Mouse (Mus musculus) erythroblast, embryonic 14.5 days (primary cell): ENCODE results near the gene Gm5460. TPM values are rescaled to one million over a fixed set of nuclear protein-coding genes. Genes with fewer than 3 reads are reported as not detected.

Experiments
- H3K27me3 ChIP-seq: 2 replicates; pipeline ENCODE4 v1.6.1; 2012; ENCODE audit warnings: inconsistent platforms; ENCODE audit not compliant: control insufficient read depth
- H3K36me3 ChIP-seq: 2 replicates; pipeline ENCODE4 v1.6.1; 2012; ENCODE audit warnings: mild to moderate bottlenecking, inconsistent platforms; ENCODE audit not compliant: control insufficient read depth
- H3K4me1 ChIP-seq: 2 replicates; pipeline ENCODE4 v1.6.1; 2012; ENCODE audit warnings: inconsistent platforms; ENCODE audit not compliant: control insufficient read depth
- H3K4me3 ChIP-seq: replicated peaks from 2 replicates; pipeline ENCODE3; 2012; ENCODE audit warnings: moderate library complexity, mild to moderate bottlenecking, inconsistent platforms
- H3K9me3 ChIP-seq: 2 replicates; pipeline ENCODE4 v1.6.1; 2012; ENCODE audit warnings: low read length, inconsistent platforms, mixed read lengths; ENCODE audit not compliant: control insufficient read depth
- GATA1 ChIP-seq: IDR thresholded peaks from 2 replicates; pipeline ENCODE4 v1.6.1; 2012; ENCODE audit warnings: low read length, inconsistent platforms, mixed read lengths
- TAL1 ChIP-seq: IDR thresholded peaks from 3 replicates; pipeline ENCODE4 v1.6.1; 2012; ENCODE audit warnings: low read length, inconsistent platforms, mixed read lengths
- polyA plus RNA-seq: library from polyadenylated mRNA; stranded (reverse); fragments of >175 nt; gene quantifications from 2 replicates; pipeline ENCODE4 v1.2.3, GENCODE M21; 2012

Gm5460 gene
- not detected in 2 replicates for polyA plus RNA-seq

DNA sequence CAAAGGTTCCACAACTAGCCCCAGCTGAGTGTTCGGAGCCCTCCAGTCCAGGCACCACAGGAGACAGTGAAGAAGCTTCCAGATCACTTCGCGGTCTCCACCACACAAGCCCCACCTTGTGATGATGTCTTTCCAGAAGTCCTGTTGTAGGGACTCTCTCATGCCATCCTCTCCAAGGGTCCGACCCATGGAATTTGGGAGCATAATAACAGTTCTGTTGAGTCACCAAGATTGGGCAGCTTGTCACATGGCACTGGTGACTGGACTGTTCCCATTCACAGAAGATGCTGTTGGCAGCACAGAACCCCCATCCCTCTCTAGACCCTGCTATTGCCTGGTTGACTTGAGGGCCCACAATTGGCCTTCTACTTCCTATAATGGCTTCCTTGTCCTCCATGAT lies at the start of gene Gm5460:
Gene Gm5460, plus strand, starts transcription at position 378 of the 400 bp plus-strand sequence.
- TF ChIP-seq TAL1 (no peak), GATA1 (no peak)
- Histone ChIP-seq H3K4me3 (no peak within 1 kb of the TSS), H3K9me3 (no peaks in the 10 kb centered on the region; the same call in 1 of the 2 replicates), H3K36me3 (no peaks in the 10 kb centered on the region), H3K4me1 (no peaks in the 10 kb centered on the region), H3K27me3 (no peaks in the 10 kb centered on the region)

DNA sequence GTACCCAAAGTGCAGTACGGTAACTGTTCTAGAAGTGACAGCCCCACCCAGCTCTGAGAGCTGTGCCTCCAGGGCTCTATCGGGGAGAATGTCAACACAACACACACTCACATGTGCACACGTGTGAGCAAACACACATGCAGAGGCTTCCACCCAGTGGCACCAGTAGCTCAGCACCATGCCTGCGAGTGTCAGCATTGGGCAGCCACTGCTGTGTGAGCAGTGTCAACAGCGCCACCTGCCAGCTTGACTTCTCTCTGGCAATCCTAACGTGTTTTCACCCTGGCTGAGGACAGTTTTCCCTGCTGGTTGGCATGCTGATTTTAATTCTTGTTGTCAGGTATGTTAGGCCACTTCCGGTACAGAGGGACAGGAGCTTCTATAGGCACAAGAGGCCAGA lies 43.9 kb upstream of the Gm5460 start:
- Histone ChIP-seq H3K36me3 (no peaks in the 10 kb centered on the region), H3K27me3 (peaks cover under 1% of the 10 kb centered on the region; the same call in 1 of the 2 replicates), H3K4me1 (no peaks in the 10 kb centered on the region), H3K4me3 (no peak overlapping the region), H3K9me3 (no peaks in the 10 kb centered on the region)
- TF ChIP-seq TAL1 (no peak), GATA1 (no peak)

DNA sequence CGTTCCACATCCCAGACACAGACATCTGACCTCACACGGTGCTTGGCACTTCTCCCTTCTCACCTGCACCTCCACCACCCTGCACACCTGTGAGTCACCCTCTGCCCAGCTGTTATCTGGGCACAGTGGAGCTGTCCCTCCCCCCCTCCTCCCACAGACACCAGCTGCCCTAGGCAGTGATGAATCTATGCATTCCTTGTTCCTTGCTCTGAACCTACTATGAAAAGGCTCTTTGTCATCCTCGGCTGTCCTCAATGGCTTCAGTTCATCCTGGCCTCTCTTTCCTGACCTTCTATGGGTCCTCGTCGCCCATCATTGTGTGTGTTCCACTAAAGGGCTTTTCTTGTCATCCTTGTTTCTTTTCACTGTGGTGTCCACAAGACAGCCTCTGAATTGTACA lies 41.8 kb upstream of the Gm5460 start:
- Histone ChIP-seq H3K4me1 (no peaks in the 10 kb centered on the region), H3K4me3 (no peak overlapping the region), H3K36me3 (no peaks in the 10 kb centered on the region), H3K9me3 (no peaks in the 10 kb centered on the region), H3K27me3 (peaks cover 12% of the 10 kb centered on the region)
- no peak for TF ChIP-seq TAL1
- no peak for TF ChIP-seq GATA1

GRCm38 (mm10) chr14:33977748-33978147 lies 38.8 kb upstream of the Gm5460 start:
- no peaks in the 10 kb centered on the region for H3K4me1 ChIP-seq
- no peaks in the 10 kb centered on the region for H3K36me3 ChIP-seq
- H3K9me3 ChIP-seq: no peaks in the 10 kb centered on the region
- H3K27me3 ChIP-seq: peaks cover 12% of the 10 kb centered on the region
- TF ChIP-seq GATA1 (no peak), TAL1 (no peak)
- no peak overlapping the region for H3K4me3 ChIP-seq

DNA sequence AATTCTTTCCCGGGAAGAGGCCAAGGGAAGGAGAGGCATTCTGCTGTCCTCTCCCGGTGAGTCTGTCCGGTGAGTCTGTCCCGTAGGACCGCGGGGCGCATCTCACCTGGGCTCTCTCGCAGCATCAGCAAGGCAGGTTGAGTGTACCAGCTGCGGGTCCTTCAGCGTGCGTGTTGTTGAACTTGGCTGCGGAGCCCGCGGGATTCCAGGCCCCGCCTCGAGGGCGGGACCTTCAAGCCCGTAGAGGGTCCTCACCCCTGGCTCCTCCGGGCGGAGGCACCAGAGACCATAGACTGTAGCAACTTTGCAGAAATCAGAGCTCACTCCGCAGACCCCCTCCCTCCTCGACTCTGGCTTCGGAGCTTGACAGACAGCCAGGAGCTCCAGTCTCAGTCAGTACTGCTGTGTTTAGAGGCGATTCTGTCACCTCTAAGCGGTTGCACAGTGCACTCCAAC lies 37.9 kb upstream of the Gm5460 start, which contains the start of gene Zfp488:
Gene Zfp488, minus strand, starts transcription at position 161 of the 456 bp plus-strand sequence.
- Histone ChIP-seq H3K27me3 (peaks cover 12% of the 10 kb centered on the region), H3K4me1 (no peaks in the 10 kb centered on the region), H3K9me3 (no peaks in the 10 kb centered on the region), H3K36me3 (no peaks in the 10 kb centered on the region), H3K4me3 (no peak within 1 kb of the TSS)
- TF ChIP-seq TAL1: no peak
- no peak for TF ChIP-seq GATA1

- TF ChIP-seq TAL1: no peak
- TF ChIP-seq GATA1: no peak
- no peaks in the 10 kb centered on the region for H3K4me1 ChIP-seq
- no peaks in the 10 kb centered on the region for H3K9me3 ChIP-seq
- H3K4me3 ChIP-seq: no peak overlapping the region
- no peaks in the 10 kb centered on the region for H3K27me3 ChIP-seq
- H3K36me3 ChIP-seq: no peaks in the 10 kb centered on the region
Observed at GRCm38 (mm10) chr14:33989201-33989600, 27.4 kb upstream of the Gm5460 start.

DNA sequence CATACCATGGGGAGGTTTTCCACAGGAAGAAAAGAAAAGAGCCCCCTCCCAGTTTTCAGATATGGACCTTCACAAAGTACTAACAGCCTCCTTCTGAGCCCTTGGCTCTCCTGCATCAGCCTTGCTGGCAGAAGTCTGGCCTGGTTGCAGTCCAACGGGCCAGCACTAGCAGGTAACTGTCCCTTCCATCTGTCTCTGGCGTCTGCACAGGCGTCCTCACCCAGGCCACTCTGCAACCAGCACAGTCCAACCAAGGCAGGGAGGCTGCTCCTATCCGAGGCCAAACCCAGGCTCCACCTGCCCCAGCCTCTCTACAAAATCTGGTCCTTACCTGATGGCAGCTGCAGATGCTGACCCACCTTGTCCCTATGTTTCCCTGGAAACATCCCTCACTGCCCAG lies 24.6 kb upstream of the Gm5460 start:
- Histone ChIP-seq H3K36me3 (no peaks in the 10 kb centered on the region), H3K4me1 (no peaks in the 10 kb centered on the region), H3K27me3 (no peaks in the 10 kb centered on the region), H3K4me3 (no peak overlapping the region), H3K9me3 (no peaks in the 10 kb centered on the region)
- TF ChIP-seq TAL1: no peak
- no peak for TF ChIP-seq GATA1

DNA sequence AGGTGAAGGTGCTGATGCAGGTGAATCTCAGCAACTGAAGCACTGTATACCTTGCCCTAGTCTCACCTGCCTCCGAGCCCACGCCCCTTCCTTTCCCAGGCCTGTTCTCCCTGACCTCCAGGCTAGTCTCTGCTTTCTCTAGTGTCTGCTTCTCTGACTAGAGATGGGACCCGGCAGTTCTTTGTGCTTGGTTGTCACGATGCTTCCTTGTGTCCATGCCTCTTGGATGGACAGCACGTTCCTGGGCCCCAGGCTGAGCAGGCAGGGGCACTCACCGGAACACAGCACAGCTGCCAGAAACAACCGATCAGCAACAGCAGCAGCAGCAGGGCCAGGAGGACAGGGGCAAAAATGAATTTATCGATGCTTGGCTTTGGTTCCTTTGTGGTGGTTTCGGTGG lies 23.5 kb upstream of the Gm5460 start:
- H3K9me3 ChIP-seq: no peaks in the 10 kb centered on the region
- no peaks in the 10 kb centered on the region for H3K4me1 ChIP-seq
- TF ChIP-seq GATA1 (no peak), TAL1 (no peak)
- H3K27me3 ChIP-seq: no peaks in the 10 kb centered on the region
- H3K36me3 ChIP-seq: no peaks in the 10 kb centered on the region
- no peak overlapping the region for H3K4me3 ChIP-seq

DNA sequence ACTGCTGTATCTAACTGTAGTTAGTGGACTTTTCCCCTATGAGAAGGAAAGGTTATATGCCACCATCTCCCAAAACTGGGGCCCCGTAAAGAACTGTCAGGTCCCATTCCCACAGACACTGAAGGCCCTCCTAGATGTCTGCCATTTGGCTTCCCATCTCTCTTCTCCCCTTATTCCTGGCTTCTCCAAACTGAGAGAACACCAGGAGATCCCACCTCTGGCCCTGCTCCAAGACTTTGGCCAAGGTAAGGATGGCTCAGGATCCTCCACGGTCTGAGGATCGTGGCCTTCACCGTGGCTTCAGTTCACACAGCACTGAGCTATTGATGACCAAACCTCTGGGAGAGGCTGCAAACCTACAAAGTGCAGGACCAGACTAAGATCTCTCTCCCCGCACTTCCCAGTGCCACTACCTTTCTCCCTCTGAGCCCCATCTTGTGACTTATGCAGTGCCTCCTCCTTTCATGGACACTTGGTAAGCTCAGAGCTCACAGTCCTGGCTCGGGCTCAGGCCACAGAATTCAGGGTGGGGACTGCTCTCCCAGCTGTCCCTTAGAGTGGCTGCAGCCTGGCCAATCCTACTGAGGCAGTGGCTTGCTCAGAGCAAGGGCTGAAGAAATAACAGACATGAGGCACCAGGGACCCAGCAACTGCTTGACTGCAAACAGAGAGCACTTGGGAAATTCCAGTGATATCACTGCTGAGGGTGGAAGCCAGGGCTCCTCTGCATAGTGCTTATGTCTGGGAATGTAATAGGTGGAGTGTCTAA lies 22.9 kb upstream of the Gm5460 start:
- no peaks in the 10 kb centered on the region for H3K36me3 ChIP-seq
- no peaks in the 10 kb centered on the region for H3K4me1 ChIP-seq
- no peak overlapping the region for H3K4me3 ChIP-seq
- no peaks in the 10 kb centered on the region for H3K9me3 ChIP-seq
- TF ChIP-seq TAL1 (no peak), GATA1 (no peak)
- H3K27me3 ChIP-seq: no peaks in the 10 kb centered on the region

DNA sequence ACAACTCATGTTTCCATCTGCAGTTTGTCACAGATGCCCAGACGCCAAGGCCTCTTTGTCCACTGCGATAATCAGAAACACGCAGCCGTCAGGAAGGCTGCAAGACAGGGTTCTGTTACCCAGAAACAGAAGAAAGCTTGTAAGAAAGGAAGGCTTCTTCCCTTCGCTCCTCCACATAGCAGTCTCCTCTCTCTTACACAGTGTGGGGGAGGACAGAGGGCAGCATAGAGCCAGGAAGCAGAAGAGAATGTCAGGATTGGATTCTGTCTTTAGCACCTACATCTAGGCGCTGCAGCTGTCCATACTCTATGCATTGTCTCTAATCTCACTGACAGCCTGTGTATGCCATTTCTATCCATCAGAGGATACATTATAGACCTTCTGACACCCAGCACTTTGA lies 19.1 kb upstream of the Gm5460 start:
- Histone ChIP-seq H3K36me3 (no peaks in the 10 kb centered on the region), H3K4me3 (no peak overlapping the region), H3K27me3 (no peaks in the 10 kb centered on the region), H3K4me1 (no peaks in the 10 kb centered on the region), H3K9me3 (no peaks in the 10 kb centered on the region)
- TF ChIP-seq TAL1 (no peak), GATA1 (no peak)
